Mouse (Mus musculus): Measurements from ENCODE around the gene Arid1a. TPM values are rescaled to one million over a fixed set of nuclear protein-coding genes. Genes with fewer than 3 reads are reported as not detected.

Gene Arid1a
- polyA plus RNA-seq (2012; ENCODE audit: insufficient read depth, insufficient read length, low replicate concordance, missing spikeins): 655 TPM in 1 of 2 replicates, not detected in the other

- Histone ChIP-seq H3K4me1 (ENCODE audit: control insufficient read depth, insufficient read depth, low read length) (peaks cover 13% of the 10 kb centered on the region), H3K27ac (ENCODE audit: insufficient read depth, low read depth, low read length) (peak within 1 kb of the TSS; percentile 98), H3K4me3 (ENCODE audit: insufficient read depth, low read depth, low read length) (peak within 1 kb of the TSS; percentile 64)
- TF ChIP-seq CTCF (IDR thresholded peaks at IDR 0.05; ENCODE audit: insufficient read depth, low read depth, low read length) (no peak), POLR2A (IDR thresholded peaks at IDR 0.05; ENCODE audit: insufficient read depth, low read depth, low read length) (peak; percentile 19; the same call in 1 of the 2 replicates)
- WGBS: under 1% methylated on average over 40 of the region's 40 CpGs
Measured at GRCm38 (mm10) chr4:133756514-133757268, at the start of gene Arid1a. Gene Arid1a (minus strand): TSS chr4:133756769.

GRCm38 (mm10) chr4:133804401-133805263 lies 48.1 kb upstream of the Arid1a start:
- Histone ChIP-seq H3K27ac (ENCODE audit: insufficient read depth, low read depth, low read length) (no peak overlapping the region), H3K4me1 (ENCODE audit: control insufficient read depth, insufficient read depth, low read length) (no peaks in the 10 kb centered on the region), H3K4me3 (ENCODE audit: insufficient read depth, low read depth, low read length) (no peak overlapping the region)
- TF ChIP-seq CTCF (IDR thresholded peaks at IDR 0.05; ENCODE audit: insufficient read depth, low read depth, low read length) (no peak), POLR2A (IDR thresholded peaks at IDR 0.05; ENCODE audit: insufficient read depth, low read depth, low read length) (no peak)
- WGBS: 72% methylated on average over 15 of the region's 15 CpGs

GRCm38 (mm10) chr4:133800589-133800988 lies 44.0 kb upstream of the Arid1a start:
- Histone ChIP-seq H3K27ac (ENCODE audit: insufficient read depth, low read depth, low read length) (no peak overlapping the region), H3K4me1 (ENCODE audit: control insufficient read depth, insufficient read depth, low read length) (no peaks in the 10 kb centered on the region), H3K4me3 (ENCODE audit: insufficient read depth, low read depth, low read length) (no peak overlapping the region)
- TF ChIP-seq POLR2A (IDR thresholded peaks at IDR 0.05; ENCODE audit: insufficient read depth, low read depth, low read length) (no peak), CTCF (IDR thresholded peaks at IDR 0.05; ENCODE audit: insufficient read depth, low read depth, low read length) (no peak)
- 32% methylated on average over 6 of the region's 6 CpGs for WGBS

GRCm38 (mm10) chr4:133793269-133793668 lies 36.7 kb upstream of the Arid1a start:
- TF ChIP-seq CTCF (IDR thresholded peaks at IDR 0.05; ENCODE audit: insufficient read depth, low read depth, low read length) (no peak), POLR2A (IDR thresholded peaks at IDR 0.05; ENCODE audit: insufficient read depth, low read depth, low read length) (no peak)
- WGBS: 94% methylated on average over 3 of the region's 3 CpGs

GRCm38 (mm10) chr4:133774570-133775554 lies 18.3 kb upstream of the Arid1a start:
- no peaks in the 10 kb centered on the region for H3K4me1 ChIP-seq (ENCODE audit: control insufficient read depth, insufficient read depth, low read length)
- H3K27ac ChIP-seq (ENCODE audit: insufficient read depth, low read depth, low read length): no peak overlapping the region
- TF ChIP-seq CTCF (IDR thresholded peaks at IDR 0.05; ENCODE audit: insufficient read depth, low read depth, low read length): peak; percentile 37; the same call in 1 of the 2 replicates
- no peak for TF ChIP-seq POLR2A (IDR thresholded peaks at IDR 0.05; ENCODE audit: insufficient read depth, low read depth, low read length)
- WGBS: 70% methylated on average over 21 of the region's 21 CpGs
- H3K4me3 ChIP-seq (ENCODE audit: insufficient read depth, low read depth, low read length): no peak overlapping the region

More at GRCm38 (mm10) chr4:133793269-133793668, 36.7 kb upstream of the Arid1a start:
- no peak overlapping the region for H3K27ac ChIP-seq (ENCODE audit: insufficient read depth, low read depth, low read length)
- H3K4me3 ChIP-seq (ENCODE audit: insufficient read depth, low read depth, low read length): no peak overlapping the region
- H3K4me1 ChIP-seq (ENCODE audit: control insufficient read depth, insufficient read depth, low read length): no peaks in the 10 kb centered on the region

GRCm38 (mm10) chr4:133769157-133769556 lies 12.6 kb upstream of the Arid1a start:
- Histone ChIP-seq H3K27ac (ENCODE audit: insufficient read depth, low read depth, low read length) (no peak overlapping the region), H3K4me3 (ENCODE audit: insufficient read depth, low read depth, low read length) (no peak overlapping the region), H3K4me1 (ENCODE audit: control insufficient read depth, insufficient read depth, low read length) (no peaks in the 10 kb centered on the region)
- WGBS: 84% methylated on average over 3 of the region's 3 CpGs
- TF ChIP-seq POLR2A (IDR thresholded peaks at IDR 0.05; ENCODE audit: insufficient read depth, low read depth, low read length) (no peak), CTCF (IDR thresholded peaks at IDR 0.05; ENCODE audit: insufficient read depth, low read depth, low read length) (no peak)

GRCm38 (mm10) chr4:133763112-133763511 lies 6.5 kb upstream of the Arid1a start:
- Histone ChIP-seq H3K4me3 (ENCODE audit: insufficient read depth, low read depth, low read length) (no peak overlapping the region), H3K27ac (ENCODE audit: insufficient read depth, low read depth, low read length) (no peak overlapping the region), H3K4me1 (ENCODE audit: control insufficient read depth, insufficient read depth, low read length) (no peaks in the 10 kb centered on the region)
- TF ChIP-seq POLR2A (IDR thresholded peaks at IDR 0.05; ENCODE audit: insufficient read depth, low read depth, low read length) (no peak), CTCF (IDR thresholded peaks at IDR 0.05; ENCODE audit: insufficient read depth, low read depth, low read length) (no peak)
- WGBS: 45% methylated on average over 6 of the region's 6 CpGs

- Histone ChIP-seq H3K27ac (ENCODE audit: insufficient read depth, low read depth, low read length) (no peak overlapping the region), H3K4me3 (ENCODE audit: insufficient read depth, low read depth, low read length) (no peak overlapping the region), H3K4me1 (ENCODE audit: control insufficient read depth, insufficient read depth, low read length) (peaks cover 10% of the 10 kb centered on the region)
- 86% methylated on average over 8 of the region's 8 CpGs for WGBS
- TF ChIP-seq CTCF (IDR thresholded peaks at IDR 0.05; ENCODE audit: insufficient read depth, low read depth, low read length): no peak
- TF ChIP-seq POLR2A (IDR thresholded peaks at IDR 0.05; ENCODE audit: insufficient read depth, low read depth, low read length): no peak
Measured at GRCm38 (mm10) chr4:133759659-133760058, 3.1 kb upstream of the Arid1a start.
